Mouse (Mus musculus): ENCODE measurements around the gene Tulp2.

Gene Tulp2

GRCm38 (mm10) chr7:45443526-45444420 is 37.9 kb upstream of the Tulp2 start:
- Histone ChIP-seq H3K4me1 (replicated peaks; ENCODE audit: low read depth, low read length) (peaks cover 72% of the 10 kb centered on the region), H3K9me3 (ENCODE audit: low read length) (no peaks in the 10 kb centered on the region), H3K36me3 (ENCODE audit: insufficient read depth, low read length) (peaks cover 55% of the 10 kb centered on the region), H3K4me3 (replicated peaks; ENCODE audit: low read length) (no peak overlapping the region), H3K27me3 (ENCODE audit: insufficient read depth, low read length) (no peaks in the 10 kb centered on the region)
- TF ChIP-seq NANOG (IDR thresholded peaks at IDR 0.05; ENCODE audit: borderline replicate concordance, low read length) (no peak), CTCF (conservative IDR thresholded peaks at IDR 0.05; ENCODE audit: low read length) (no peak), POU5F1 (IDR thresholded peaks at IDR 0.05; ENCODE audit: borderline replicate concordance, low read length) (no peak)

- H3K27me3 ChIP-seq (ENCODE audit: insufficient read depth, low read length): no peaks in the 10 kb centered on the region
- H3K4me3 ChIP-seq (replicated peaks; ENCODE audit: low read length): no peak overlapping the region
- peaks cover 65% of the 10 kb centered on the region for H3K36me3 ChIP-seq (ENCODE audit: insufficient read depth, low read length)
- H3K9me3 ChIP-seq (ENCODE audit: low read length): no peaks in the 10 kb centered on the region
- TF ChIP-seq NANOG (IDR thresholded peaks at IDR 0.05; ENCODE audit: borderline replicate concordance, low read length) (no peak), POU5F1 (IDR thresholded peaks at IDR 0.05; ENCODE audit: borderline replicate concordance, low read length) (no peak), CTCF (conservative IDR thresholded peaks at IDR 0.05; ENCODE audit: low read length) (no peak)
- H3K4me1 ChIP-seq (replicated peaks; ENCODE audit: low read depth, low read length): peaks cover 70% of the 10 kb centered on the region
These were observed 35.1 kb upstream of the Tulp2 start for GRCm38 (mm10) chr7:45446589-45446988.

GRCm38 (mm10) chr7:45447325-45447990 is 34.2 kb upstream of the Tulp2 start:
- Histone ChIP-seq H3K27me3 (ENCODE audit: insufficient read depth, low read length) (no peaks in the 10 kb centered on the region), H3K9me3 (ENCODE audit: low read length) (no peaks in the 10 kb centered on the region), H3K4me1 (replicated peaks; ENCODE audit: low read depth, low read length) (peaks cover 74% of the 10 kb centered on the region), H3K4me3 (replicated peaks; ENCODE audit: low read length) (peak overlapping the region; percentile 50), H3K36me3 (ENCODE audit: insufficient read depth, low read length) (peaks cover 69% of the 10 kb centered on the region)
- TF ChIP-seq CTCF (conservative IDR thresholded peaks at IDR 0.05; ENCODE audit: low read length) (peak; percentile 39), NANOG (IDR thresholded peaks at IDR 0.05; ENCODE audit: borderline replicate concordance, low read length) (no peak)

- Histone ChIP-seq H3K9me3 (ENCODE audit: low read length) (no peaks in the 10 kb centered on the region), H3K36me3 (ENCODE audit: insufficient read depth, low read length) (peaks cover 65% of the 10 kb centered on the region), H3K4me3 (replicated peaks; ENCODE audit: low read length) (no peak overlapping the region), H3K27me3 (ENCODE audit: insufficient read depth, low read length) (no peaks in the 10 kb centered on the region), H3K4me1 (replicated peaks; ENCODE audit: low read depth, low read length) (peaks cover 59% of the 10 kb centered on the region)
- TF ChIP-seq POU5F1 (IDR thresholded peaks at IDR 0.05; ENCODE audit: borderline replicate concordance, low read length): no peak
- no peak for TF ChIP-seq NANOG (IDR thresholded peaks at IDR 0.05; ENCODE audit: borderline replicate concordance, low read length)
- no peak for TF ChIP-seq CTCF (conservative IDR thresholded peaks at IDR 0.05; ENCODE audit: low read length)
These were observed 31.7 kb upstream of the Tulp2 start for GRCm38 (mm10) chr7:45449974-45450373.

DNA sequence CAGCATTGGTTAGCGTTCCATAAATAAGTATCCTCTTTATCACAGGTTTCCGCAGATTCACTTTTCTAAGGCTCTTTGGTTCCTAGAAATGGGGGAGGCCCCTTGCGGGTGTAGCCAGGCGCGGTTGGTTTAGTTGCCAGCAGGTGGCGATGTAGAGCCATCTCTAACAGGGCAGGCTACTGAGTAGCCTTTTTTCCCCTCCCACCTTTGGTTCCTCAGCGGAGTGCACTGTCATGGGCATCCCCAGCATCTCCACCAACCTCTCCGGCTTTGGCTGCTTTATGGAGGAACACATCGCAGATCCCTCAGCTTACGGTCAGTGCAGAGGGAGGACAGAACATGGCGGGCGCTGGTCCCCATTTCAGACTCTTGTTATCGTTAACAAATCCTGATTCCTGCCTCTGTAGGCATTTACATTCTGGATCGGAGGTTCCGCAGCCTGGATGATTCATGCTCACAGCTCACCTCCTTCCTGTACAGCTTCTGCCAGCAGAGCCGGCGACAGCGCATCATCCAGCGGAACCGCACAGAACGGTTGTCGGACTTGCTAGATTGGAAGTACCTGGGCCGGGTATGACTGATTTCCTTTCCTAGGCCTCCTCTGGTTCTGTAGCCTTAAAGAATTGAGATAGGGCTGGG is 30.2 kb upstream of the Tulp2 start:
- peak; percentile 95 for TF ChIP-seq CTCF (conservative IDR thresholded peaks at IDR 0.05; ENCODE audit: low read length)
- no peak for TF ChIP-seq POU5F1 (IDR thresholded peaks at IDR 0.05; ENCODE audit: borderline replicate concordance, low read length)
- Histone ChIP-seq H3K4me3 (replicated peaks; ENCODE audit: low read length) (peak overlapping the region; percentile 57), H3K36me3 (ENCODE audit: insufficient read depth, low read length) (peaks cover 65% of the 10 kb centered on the region), H3K27me3 (ENCODE audit: insufficient read depth, low read length) (no peaks in the 10 kb centered on the region), H3K9me3 (ENCODE audit: low read length) (no peaks in the 10 kb centered on the region), H3K4me1 (replicated peaks; ENCODE audit: low read depth, low read length) (peaks cover 70% of the 10 kb centered on the region)

- Histone ChIP-seq H3K4me1 (replicated peaks; ENCODE audit: low read depth, low read length) (peaks cover 49% of the 10 kb centered on the region), H3K9me3 (ENCODE audit: low read length) (no peaks in the 10 kb centered on the region), H3K27me3 (ENCODE audit: insufficient read depth, low read length) (no peaks in the 10 kb centered on the region), H3K36me3 (ENCODE audit: insufficient read depth, low read length) (peaks cover 75% of the 10 kb centered on the region), H3K4me3 (replicated peaks; ENCODE audit: low read length) (peak overlapping the region; percentile 65)
- TF ChIP-seq CTCF (conservative IDR thresholded peaks at IDR 0.05; ENCODE audit: low read length): no peak
- TF ChIP-seq NANOG (IDR thresholded peaks at IDR 0.05; ENCODE audit: borderline replicate concordance, low read length): no peak
These were observed 26.7 kb upstream of the Tulp2 start for GRCm38 (mm10) chr7:45454971-45455370.

DNA sequence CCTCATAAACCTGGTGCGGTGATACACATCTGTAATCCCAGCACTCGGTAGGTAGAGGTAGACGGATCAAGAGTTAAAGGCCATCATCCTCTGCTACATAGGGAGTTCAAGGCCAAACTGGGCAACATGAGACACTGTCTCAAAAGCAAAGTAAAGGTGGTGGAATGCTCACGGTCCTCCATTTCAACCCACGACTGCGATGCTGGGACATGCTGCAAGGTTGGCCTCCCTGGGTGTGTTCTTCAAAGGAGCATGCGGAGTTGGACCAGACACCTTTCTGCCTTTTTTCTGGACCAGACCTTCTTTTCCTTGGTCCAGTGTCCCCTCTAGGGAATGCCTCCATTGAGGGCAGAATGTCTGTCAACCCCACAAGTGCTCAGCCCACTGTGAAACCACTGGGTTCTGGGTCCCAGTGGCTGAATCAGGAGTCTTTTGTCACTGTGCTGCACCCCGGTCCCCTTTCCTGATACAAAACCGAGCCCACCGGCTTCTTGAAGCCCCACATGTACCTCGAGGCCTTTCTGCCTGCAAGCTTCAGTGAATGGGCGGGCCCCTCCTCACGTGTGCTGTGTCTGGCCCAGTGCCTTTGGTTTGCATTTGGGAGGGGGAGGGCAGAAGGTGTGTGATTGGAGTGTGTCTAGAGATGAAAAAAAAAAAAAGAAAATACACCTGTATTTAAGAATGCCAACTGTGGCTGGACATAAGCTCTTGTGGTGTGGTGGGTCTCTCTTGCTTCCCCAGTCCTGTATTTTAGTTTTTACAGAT is 25.6 kb upstream of the Tulp2 start:
- 0 out of 2 replicates have a peak overlapping the region, but pooled peaks have one; percentile 13 for H3K4me3 ChIP-seq (replicated peaks; ENCODE audit: low read length)
- TF ChIP-seq NANOG (IDR thresholded peaks at IDR 0.05; ENCODE audit: borderline replicate concordance, low read length): no peak
- TF ChIP-seq CTCF (conservative IDR thresholded peaks at IDR 0.05; ENCODE audit: low read length): no peak
- TF ChIP-seq POU5F1 (IDR thresholded peaks at IDR 0.05; ENCODE audit: borderline replicate concordance, low read length): no peak
- no peaks in the 10 kb centered on the region for H3K9me3 ChIP-seq (ENCODE audit: low read length)
- H3K36me3 ChIP-seq (ENCODE audit: insufficient read depth, low read length): peaks cover 80% of the 10 kb centered on the region
- no peaks in the 10 kb centered on the region for H3K27me3 ChIP-seq (ENCODE audit: insufficient read depth, low read length)
- H3K4me1 ChIP-seq (replicated peaks; ENCODE audit: low read depth, low read length): peaks cover 54% of the 10 kb centered on the region

Data from E14TG2a.4 (cell line).